Mouse (Mus musculus): ENCODE data around the gene Comp.

Gene Comp

GRCm38 (mm10) chr8:70373397-70374317, at the start of gene Comp:
TSS of gene Comp (plus strand) at chr8:70373558.
- peak; percentile 22 for DNase-seq (ENCODE audit: low read depth)

- no peak for DNase-seq (ENCODE audit: low read depth)
Measured at GRCm38 (mm10) chr8:70323716-70324115, 49.6 kb upstream of the Comp start.

GRCm38 (mm10) chr8:70327512-70327911, 45.8 kb upstream of the Comp start:
- DNase-seq (ENCODE audit: low read depth), result no peak

DNA sequence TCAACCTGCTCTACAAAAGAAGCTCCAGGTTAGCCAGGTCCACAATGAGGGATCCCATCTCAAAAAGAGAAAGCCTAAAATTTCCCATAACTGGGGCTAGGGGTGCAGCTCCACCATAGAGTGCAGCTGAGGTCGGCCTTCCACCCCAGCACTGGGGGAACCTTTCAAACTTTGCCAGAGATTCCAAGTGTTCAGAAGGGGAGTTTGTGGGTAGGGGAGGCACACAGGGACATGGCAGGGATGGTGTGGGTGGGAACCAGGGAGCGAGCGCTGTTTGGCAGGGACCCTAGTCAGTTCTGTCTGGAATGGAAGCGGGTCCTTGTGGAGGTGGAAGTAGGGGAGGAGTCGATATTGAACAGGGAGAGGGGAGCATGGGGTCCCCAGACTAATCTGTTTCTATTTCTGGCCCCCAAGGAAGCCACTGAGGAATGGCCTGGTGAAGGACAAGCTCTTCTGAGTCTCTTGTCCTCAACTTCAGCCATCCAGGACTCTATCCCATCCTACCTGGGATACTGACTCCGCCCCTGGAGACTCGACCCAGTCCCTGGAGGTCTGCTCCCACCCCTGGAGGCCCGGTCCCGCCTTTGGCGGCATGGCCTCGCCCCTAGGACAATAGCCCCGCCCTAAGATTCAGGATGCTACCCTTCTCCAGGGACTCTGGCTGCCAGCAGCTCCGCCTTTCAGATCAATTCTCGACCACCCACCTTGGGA, 44.1 kb upstream of the Comp start, which contains the start of gene Gdf1:
Gene Gdf1, plus strand, starts transcription at position 694 of the 711 bp plus-strand sequence.
- DNase-seq (ENCODE audit: low read depth), result no peak

DNA sequence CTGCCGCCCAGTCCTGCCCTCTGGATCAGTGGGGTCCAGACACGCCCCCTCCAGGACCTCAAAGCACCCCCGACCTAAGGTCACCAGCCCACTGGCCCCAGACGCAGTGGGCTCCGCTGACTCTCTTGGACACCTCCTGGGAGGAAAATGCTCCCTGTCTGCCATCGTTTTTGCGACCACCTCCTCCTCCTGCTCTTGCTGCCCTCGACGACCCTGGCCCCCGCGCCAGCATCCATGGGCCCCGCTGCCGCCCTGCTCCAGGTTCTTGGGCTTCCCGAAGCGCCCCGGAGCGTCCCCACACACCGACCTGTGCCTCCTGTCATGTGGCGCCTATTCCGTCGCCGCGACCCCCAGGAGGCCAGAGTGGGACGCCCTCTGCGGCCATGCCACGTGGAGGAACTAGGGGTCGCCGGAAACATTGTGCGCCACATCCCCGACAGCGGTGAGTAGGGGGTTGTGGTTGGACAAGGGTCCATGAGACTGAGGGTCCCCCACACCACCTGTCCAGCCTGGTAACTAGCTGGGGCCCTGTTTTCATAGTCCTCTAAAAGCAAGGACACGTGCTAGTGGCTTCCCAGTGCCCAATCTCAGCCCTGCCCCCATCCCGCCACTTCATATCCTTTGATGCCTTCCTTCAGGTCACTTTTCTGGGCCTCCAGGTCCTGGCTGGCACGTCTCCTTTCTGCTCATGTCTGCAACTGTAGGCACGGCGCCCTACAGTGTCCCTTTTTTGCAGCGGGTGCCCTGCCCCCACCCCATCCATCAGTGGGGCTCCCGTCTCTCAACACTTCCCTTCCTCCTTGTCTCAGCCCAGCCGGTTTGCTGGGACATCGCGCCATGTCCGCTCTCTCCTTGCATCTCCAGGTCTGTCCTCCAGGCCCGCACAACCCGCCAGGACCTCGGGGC, 43.3 kb upstream of the Comp start:
- DNase-seq (ENCODE audit: low read depth), result no peak

DNA sequence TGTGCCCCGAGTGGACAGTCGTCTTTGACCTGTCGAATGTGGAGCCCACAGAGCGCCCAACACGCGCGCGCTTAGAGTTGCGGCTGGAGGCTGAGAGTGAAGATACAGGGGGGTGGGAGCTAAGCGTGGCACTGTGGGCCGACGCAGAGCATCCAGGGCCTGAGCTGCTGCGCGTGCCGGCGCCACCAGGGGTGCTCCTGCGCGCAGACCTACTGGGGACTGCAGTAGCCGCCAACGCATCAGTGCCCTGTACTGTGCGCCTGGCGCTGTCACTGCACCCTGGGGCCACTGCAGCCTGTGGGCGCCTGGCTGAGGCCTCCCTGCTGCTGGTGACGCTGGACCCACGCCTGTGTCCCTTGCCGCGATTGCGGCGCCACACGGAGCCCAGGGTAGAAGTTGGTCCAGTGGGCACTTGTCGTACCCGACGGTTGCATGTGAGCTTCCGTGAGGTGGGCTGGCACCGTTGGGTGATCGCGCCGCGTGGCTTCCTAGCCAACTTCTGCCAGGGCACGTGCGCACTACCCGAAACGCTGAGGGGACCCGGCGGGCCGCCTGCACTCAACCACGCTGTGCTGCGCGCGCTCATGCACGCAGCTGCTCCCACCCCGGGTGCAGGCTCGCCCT, 42.5 kb upstream of the Comp start:
- DNase-seq (ENCODE audit: low read depth), result no peak

GRCm38 (mm10) chr8:70331526-70331925, 41.8 kb upstream of the Comp start:
- no peak for DNase-seq (ENCODE audit: low read depth)

- DNase-seq (ENCODE audit: low read depth), result no peak
Measured at GRCm38 (mm10) chr8:70332070-70332877, 41.1 kb upstream of the Comp start.

DNA sequence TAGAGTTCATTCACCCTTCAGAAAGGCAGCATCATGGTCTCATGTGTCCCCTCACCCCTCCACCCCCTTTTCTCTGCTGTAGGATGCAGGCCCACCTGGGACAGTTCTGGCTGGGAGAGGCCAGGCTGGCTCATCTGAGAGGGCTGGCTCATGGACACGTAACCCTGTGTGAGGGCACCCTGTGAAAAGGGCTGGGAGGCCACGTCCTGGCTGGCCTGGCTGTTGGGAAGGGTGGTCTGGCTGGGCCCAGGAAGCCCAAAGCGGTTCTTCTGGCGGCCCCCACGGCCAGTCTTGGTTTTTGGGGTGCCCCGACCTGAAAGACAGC, 40.5 kb upstream of the Comp start:
- DNase-seq (ENCODE audit: low read depth), result no peak

DNA sequence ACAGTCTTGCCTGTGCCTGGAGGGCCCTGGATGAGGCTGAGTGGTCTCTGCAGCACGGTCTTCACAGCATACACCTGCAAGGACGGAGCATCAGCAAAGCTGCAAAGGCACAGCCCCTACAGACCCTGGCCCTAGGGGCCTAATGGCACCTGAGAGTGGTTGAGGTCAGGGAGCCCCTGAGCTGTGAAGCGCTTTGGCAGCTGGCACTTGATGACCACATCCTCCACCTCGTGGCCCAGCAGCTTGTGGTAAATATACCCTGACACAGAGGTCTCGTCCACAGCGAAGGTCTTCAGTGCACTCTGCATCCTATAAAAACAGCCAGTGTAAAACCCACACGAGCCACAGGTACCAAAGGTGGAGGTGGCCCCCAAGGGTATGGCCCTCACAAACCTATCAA, 34.4 kb upstream of the Comp start:
- DNase-seq (ENCODE audit: low read depth), result no peak

GRCm38 (mm10) chr8:70340659-70341058, 32.7 kb upstream of the Comp start:
- no peak for DNase-seq (ENCODE audit: low read depth)

GRCm38 (mm10) chr8:70342007-70342406, 31.4 kb upstream of the Comp start:
- DNase-seq (ENCODE audit: low read depth), result no peak

DNA sequence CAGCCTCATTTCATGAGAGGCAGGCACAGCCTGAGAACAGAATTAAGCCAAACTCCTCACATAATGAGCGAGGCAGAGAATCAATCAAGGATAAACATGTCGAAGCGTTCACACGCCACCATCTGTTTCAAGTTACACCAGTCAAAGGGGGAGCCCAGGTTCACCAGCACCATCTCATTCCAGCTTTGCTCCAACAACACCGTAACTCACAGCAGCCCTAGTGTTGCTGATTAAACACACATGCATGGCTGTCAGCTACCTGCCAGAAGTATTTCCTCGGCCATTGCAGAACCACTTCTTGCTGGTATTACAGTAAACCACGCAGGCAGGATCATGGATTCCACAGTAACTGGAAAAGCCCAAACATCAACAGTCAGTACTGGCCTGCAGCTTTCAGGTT, 30.3 kb upstream of the Comp start:
- no peak for DNase-seq (ENCODE audit: low read depth)

- peak; percentile 49 for DNase-seq (ENCODE audit: low read depth)
Measured at GRCm38 (mm10) chr8:70343696-70344095, 29.7 kb upstream of the Comp start.

DNA sequence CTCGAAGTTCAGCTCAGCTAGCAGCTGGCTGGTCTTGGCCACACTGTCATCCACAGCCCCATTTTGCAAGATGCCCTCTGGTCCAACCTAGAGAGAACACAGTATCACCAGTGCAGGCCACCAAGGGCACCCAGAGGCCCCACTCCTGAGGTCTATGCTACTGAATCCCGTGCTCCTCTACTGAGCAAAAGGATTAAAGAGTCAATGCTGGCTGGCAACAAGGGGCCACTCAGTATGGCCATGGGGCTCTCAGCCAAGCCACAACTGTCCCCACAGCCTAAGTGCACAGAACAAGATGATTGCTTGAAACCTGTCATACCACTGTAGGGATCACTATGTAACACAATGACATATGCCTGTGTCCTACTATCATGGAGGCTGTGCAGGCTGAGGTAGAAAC, 29.1 kb upstream of the Comp start:
- DNase-seq (ENCODE audit: low read depth), result no peak

GRCm38 (mm10) chr8:70347443-70347842, 25.9 kb upstream of the Comp start:
- no peak for DNase-seq (ENCODE audit: low read depth)

DNA sequence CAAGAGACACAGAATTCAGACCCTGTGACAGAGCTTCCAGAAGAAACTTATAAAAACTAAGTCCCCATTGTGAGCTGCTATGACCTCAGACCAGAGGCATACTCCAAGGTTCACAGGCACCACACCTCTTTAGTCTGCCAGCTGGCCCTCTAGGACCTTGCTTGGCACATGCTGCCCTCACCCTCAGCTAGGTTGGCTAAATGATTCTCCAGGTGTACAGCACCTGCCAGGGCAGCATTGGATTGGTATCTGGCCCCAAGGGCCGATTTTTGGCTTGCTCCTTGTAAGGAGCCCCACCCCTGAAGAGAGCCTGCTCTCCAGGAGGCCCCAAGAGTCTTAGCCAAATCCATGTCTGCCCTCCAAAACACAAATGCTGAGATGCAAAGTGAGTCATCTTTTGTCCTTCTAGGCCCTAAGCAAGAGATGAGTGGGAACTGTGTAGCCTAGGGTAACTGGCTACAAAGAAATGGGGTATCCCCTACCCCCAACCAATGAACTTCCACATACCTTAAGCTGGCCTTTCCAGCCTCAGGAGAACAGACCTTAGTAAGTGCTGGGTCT, 25.4 kb upstream of the Comp start:
- no peak for DNase-seq (ENCODE audit: low read depth)

- DNase-seq (ENCODE audit: low read depth), result peak; percentile 26
Measured at GRCm38 (mm10) chr8:70351035-70351999, 22.0 kb upstream of the Comp start.

DNA sequence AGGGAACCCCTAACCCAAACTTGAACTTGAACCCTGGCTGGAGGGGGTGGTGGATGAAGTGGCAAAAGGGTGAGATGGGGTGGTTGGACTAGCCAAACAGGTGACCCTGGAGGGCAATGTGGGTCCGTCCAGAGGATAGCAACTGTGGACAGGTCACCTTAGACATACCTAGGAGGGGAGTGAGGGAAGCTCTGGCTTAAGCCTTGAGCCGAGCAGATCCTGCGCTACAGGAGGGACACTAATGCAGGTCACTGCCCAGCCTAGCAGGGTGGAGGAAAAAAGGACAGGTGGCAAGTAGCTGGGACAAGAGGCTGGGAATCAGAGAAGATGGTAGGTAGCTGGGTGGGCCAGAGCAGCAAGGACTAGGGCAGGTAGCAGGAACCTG, 21.4 kb upstream of the Comp start:
- DNase-seq (ENCODE audit: low read depth), result no peak
